Mouse (Mus musculus) ovary, postnatal 14 days (tissue): ENCODE data around the gene Mgat5b.

Experiments used
- DNase-seq: peaks from one replicate; pipeline ENCODE4 v3.0.0; 2022; ENCODE audit warnings: low spot score

Gene Mgat5b

GRCm38 (mm10) chr11:117035661-117036336 lies 117.1 kb downstream of the Mgat5b start:
- no peak for DNase-seq
